Mouse (Mus musculus): Measurements from ENCODE around the gene Gm28372.

DNA sequence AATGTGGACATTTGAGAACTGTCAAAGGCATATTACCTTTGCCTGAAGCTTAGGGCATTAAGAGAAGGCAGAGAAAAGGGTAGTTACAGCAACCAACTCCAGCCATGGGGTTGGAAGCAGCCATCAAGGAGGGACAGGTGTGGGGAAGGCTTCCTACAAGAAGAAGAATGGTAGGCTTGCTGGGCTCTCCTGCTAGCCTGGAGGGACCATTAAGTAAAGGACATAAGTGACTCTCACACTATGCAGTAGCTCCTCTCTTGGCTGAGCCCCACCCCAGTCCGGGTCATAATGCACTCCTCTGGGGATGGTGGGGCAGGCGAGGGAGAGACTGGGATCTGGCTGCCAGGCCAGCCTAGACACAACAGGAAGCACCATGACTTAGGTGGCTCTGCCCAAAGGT lies 1.1 kb downstream of the Gm28372 start, which contains the start of gene Tmem239:
- no peak for TF ChIP-seq CTCF (IDR thresholded peaks at IDR 0.05; ENCODE audit: borderline replicate concordance, insufficient read depth, low read depth, low read length)
- no peak for TF ChIP-seq POLR2A (IDR thresholded peaks at IDR 0.05; ENCODE audit: borderline replicate concordance, insufficient read depth, low read length)

Measured in cerebellum, adult 2 months (tissue).